Mouse (Mus musculus) liver, embryonic 14.5 days (tissue): ENCODE measurements around the gene Cdh13.

Experiments used
- CTCF ChIP-seq: IDR thresholded peaks from 2 replicates; pipeline ENCODE4 v1.5.1; 2016; ENCODE audit warnings: antibody characterized with exemption, low read depth, control low read depth
- EP300 ChIP-seq: IDR thresholded peaks from 2 replicates; pipeline ENCODE4 v1.6.1; 2016; ENCODE audit warnings: antibody characterized with exemption, low read depth

GRCm38 (mm10) chr8:118565186-118565585 lies 281.7 kb downstream of the Cdh13 start:
- TF ChIP-seq EP300 (no peak), CTCF (no peak)
